Mouse (Mus musculus) fat pad, adult 2 months (tissue): ENCODE data around the gene Tuba8.

Experiments
- DNase-seq: peaks from one replicate; pipeline ENCODE4 v3.0.0-alpha.2; 2011; ENCODE audit warnings: low read depth, low spot score; ENCODE audit errors: extremely low read depth

The Tuba8 gene

DNA sequence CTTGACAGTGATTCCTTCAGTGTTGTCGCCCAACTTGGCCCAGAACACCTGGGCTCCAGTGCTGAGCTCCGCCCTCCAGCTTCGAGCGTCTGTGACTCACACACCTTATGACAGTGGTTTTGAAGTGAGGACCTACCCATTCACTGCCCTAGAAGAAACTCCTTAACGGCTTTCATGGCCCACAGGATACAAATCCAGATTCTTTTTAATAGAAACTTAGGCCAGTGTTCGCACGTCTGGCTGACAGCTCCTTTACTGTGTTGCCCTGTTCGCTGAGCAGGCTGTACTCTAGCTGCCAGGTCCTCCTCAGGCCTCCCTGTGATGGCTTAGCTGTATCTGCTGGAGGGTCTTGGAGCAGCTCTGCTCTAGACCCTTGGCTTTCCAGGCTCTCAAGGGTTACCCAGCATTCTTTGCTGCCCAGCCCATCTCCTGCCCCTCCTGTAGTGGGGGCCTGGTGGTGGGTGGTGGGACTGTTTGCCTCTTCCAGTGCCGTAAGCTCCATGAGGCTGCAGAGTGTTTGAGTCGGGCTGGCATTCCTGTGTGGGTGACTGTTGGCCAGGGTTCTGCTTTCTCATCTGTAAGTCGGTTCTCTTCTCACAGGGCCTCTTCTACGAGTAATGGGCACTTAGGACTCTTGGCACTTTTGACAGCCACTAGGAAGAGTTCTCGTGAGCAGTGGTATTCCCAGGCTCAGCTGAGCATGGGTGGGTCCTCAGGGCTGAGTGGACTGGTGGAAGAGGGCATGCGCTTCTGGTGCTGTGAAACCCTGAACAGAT is 15.4 kb upstream of the Tuba8 start:
- no peak for DNase-seq

DNA sequence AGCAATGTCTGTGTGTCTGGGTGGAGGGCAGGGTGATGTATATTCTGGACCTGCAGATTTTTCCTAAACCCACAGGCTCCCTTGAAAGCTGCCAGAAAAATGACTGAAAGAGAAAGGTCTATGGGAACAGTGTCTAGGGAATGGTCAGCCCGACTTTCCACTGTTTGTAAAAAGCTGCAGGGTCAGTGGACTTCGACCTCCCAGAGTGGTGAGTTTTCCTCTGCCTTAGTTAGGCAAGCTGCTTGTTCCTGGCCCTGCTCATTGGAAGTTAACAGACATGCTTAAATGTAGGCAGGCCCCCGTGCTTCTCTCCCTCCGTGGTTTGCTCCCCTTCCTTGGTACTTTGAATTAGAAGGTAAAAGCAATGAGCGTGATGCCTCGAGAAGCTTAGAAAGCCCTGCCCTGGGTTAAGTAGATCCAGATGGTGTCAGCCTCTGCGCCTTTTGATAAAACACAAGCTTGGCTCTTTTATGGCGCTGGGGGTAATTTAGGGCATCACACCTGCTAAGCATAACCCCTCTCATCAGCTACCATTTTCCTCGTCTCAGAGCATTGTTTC is 12.6 kb upstream of the Tuba8 start:
- DNase-seq: no peak

DNA sequence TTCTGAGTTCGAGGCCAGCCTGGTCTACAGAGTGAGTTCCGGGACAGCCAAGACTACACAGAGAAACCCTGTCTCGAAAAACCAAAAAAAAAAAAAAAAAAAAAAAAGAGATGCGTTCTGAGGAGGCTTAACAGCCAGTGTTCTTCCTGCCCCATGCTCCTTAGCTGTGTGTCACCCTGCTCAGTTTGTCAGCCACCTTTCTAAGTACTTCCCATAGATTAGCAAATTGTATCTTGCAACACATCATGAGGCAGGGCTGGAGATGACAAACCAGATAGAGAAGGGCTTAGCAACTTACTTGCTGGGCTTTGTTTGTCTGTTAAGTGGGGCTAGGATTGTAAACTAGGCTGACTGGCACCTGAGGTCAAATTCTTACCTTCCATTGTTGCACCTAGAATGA is 10.0 kb upstream of the Tuba8 start:
- DNase-seq: no peak

- DNase-seq: no peak
Observed at GRCm38 (mm10) chr6:121202026-121202425, 8.5 kb upstream of the Tuba8 start.

- DNase-seq: no peak
Observed at GRCm38 (mm10) chr6:121206481-121206880, 4.0 kb upstream of the Tuba8 start.

DNA sequence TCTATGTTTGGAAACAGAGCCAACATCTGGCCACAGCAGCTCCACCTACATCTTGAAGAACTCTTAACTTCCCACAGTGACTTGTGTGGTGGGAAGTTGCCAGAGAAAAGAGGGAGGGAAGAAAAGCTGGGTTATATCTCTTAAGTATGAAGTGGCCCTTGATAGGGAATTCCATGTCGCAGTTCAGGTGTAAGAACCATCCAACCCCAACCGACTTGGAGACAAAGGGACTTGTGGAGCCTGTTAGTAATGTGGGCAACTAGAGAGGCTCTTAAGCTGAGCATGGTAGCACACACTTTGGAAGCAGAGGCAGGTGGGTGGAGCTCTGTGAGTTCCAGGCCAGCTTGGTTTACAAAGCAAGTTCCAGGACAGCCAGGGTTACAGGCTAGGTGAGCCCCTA is 912 bp upstream of the Tuba8 start:
- no peak for DNase-seq

DNA sequence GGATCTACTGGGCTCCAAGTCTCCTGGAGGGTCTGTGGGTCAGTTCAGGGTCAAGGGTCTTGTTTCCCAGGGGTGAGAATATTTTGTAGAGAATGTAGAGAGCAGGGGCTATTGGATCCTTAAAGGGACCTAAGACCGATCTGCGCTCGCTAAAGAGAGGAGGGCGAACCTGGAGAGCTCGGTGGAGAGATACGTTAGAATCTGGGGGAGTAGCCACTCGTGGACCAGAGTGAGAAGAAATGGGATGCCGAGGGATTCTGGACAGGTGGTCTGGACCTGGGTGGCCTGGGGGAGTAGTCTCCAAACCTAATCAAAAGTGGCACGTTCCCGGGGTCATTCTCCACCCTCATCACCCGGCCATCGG is 412 bp downstream of the Tuba8 start:
- no peak for DNase-seq

DNA sequence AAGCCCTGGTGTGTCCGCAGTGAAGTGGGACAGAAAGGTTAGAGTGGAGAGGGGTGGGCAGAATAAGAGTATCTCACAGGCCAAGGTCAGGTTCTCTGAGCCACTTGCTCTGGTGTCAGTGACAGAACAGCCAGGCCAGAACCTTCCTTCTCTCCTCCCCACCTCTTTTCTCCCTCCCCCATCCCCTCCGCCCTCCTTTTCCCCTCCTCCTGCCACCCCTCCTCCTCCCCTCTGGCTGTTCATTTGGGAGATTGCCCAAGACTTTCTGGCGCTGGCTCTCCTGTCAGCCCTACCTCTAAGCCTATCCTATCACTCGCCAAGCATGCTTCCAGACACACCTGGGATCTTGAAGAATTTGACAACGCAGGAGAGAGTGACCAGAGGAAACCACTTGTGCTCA is 1.2 kb downstream of the Tuba8 start:
- peak; percentile 59 for DNase-seq

DNA sequence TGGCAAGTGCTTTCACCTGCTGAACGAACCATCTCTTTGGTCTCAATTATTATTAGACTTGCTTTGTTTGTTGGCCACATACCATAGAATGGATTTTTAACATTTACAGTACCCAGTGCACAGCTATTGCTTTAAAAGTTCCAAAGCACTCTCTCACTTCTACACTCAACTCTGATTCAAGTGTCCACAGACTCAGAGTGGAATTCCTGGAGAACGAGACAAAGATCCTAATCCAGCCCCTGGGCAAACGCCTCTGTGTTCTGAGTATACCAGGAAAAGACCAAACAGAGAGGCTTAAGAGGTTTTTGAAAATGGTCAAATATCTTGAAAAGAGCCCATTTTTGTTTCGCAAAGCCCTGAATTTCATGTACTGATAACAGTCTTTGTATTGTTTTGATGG is 2.5 kb downstream of the Tuba8 start:
- no peak for DNase-seq

DNA sequence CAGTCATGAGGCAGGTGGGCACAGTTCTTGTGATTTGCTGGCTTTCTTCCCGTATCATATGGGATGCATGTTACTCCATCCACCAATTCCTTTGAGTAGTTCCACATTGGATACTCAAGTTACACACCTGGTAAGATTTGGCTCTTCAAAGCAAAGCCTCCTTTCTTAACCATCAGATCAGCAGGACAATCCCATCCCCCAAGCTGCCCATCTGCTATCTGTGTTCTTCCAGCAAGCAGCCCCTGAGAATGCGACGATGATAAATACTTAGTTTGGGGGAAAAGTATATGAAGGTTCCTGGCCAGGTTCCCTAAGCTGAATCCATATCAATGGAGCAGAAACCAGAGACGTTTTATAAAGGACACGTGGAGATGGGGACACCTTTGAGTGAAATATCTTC is 3.7 kb downstream of the Tuba8 start:
- no peak for DNase-seq

DNA sequence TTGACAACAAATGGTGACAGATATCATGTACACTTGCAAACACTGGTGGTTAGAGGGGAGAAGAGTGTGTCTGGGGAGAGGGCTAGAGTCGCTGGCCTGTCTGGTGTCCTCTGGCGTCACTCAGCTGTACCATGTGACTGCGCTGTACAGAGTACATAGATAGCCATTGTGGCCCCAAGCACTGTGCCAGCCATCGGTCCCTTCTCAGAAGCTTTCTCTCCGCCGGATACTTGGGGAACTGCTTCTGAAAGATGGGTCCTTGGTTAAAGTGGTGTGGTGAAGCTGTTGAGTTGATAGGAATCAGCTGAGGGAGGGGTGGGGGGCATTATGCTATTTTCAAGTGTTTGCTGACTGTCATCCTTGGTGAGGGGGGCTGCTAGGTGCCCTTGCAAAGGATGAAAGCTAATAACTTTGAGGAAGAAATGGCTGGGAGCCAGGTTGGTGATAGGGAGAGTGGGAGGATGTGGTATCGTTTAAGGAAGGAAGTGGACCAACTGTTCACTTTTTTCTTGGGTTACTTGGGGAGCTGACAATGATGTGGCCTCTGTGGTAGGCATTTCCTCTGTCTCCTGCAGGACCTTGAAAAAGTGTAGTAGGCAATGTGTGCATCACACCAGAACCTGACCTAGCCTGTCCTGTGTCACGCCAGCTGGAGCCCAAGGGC is 4.3 kb downstream of the Tuba8 start:
- no peak for DNase-seq

GRCm38 (mm10) chr6:121215336-121215735 is 4.8 kb downstream of the Tuba8 start:
- no peak for DNase-seq

DNA sequence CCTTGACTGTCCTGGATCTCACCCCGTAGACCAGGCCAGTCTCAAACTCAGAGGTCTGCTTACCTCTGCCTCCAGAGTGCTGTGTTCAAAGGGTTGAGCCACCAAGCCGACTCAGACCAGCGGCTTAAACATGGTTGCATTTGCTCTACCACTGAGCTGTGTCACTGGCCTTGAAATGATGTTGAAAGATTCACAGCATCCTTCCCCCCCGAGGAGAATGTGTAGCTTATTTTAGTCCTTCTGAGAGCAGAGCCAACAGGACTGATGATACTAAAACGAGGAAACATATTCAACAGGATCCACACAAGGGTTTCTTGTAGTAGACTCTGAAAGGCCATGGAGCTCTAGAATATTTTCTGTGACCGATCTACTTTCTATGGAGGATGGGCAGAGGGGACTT is 5.4 kb downstream of the Tuba8 start:
- DNase-seq: no peak

GRCm38 (mm10) chr6:121216589-121217255 is 6.2 kb downstream of the Tuba8 start:
- DNase-seq: no peak

GRCm38 (mm10) chr6:121218002-121218401 is 7.5 kb downstream of the Tuba8 start:
- DNase-seq: no peak

GRCm38 (mm10) chr6:121219406-121219805 is 8.9 kb downstream of the Tuba8 start:
- DNase-seq: no peak

DNA sequence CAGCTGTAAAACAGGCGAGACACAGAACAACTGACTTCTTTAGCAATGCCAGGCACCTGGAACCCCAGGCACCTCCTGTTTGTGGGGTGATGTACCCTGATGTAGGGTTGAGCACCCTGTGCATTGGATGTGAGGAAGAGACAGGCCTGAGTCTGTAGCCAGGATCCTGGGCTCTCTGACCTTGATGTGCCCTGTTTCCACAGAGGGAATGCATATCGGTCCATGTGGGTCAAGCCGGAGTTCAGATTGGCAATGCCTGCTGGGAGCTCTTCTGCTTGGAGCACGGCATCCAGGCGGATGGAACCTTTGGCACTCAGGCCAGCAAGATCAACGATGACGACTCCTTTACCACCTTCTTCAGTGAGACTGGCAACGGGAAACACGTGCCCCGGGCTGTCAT is 9.7 kb downstream of the Tuba8 start:
- no peak for DNase-seq

- no peak for DNase-seq
Observed at GRCm38 (mm10) chr6:121221876-121222597, 11.5 kb downstream of the Tuba8 start.

GRCm38 (mm10) chr6:121223001-121223400 is 12.5 kb downstream of the Tuba8 start:
- no peak for DNase-seq

- DNase-seq: no peak
Observed at GRCm38 (mm10) chr6:121224067-121224466, 13.6 kb downstream of the Tuba8 start.

- no peak for DNase-seq
Observed at GRCm38 (mm10) chr6:121224993-121225392, 14.5 kb downstream of the Tuba8 start.
